Mouse (Mus musculus) frontal cortex, adult 2 months (tissue): ENCODE measurements around the gene Tnnc1. TPM values are rescaled to one million over a fixed set of nuclear protein-coding genes. Genes with fewer than 3 reads are reported as not detected.

Experiments used
- DNase-seq, 2 experiments: peaks; one replicate each; pipeline ENCODE4 v3.0.0; 2022; ENCODE audit warnings: low spot score in 1 of 2; ENCODE audit errors: extremely low spot score in 1 of 2
- polyA plus RNA-seq: library from polyadenylated mRNA; depleted of rRNA; stranded (reverse); fragments of >200 nt; gene quantifications from 2 replicates; pipeline ENCODE4 v1.2.3, GENCODE M21; 2012

The Tnnc1 gene
- polyA plus RNA-seq, 1 experiment, result 51.3 TPM

GRCm38 (mm10) chr14:31183541-31183940 is 24.6 kb upstream of the Tnnc1 start:
- DNase-seq, result no peak

- no peak for DNase-seq
Observed at GRCm38 (mm10) chr14:31184195-31184594, 23.9 kb upstream of the Tnnc1 start.

- DNase-seq, result no peak
Observed at GRCm38 (mm10) chr14:31186656-31187055, 21.5 kb upstream of the Tnnc1 start.

- no peak for DNase-seq
Observed at GRCm38 (mm10) chr14:31188771-31189181, 19.3 kb upstream of the Tnnc1 start.

- no peak for DNase-seq
Observed at GRCm38 (mm10) chr14:31189348-31189747, 18.8 kb upstream of the Tnnc1 start.

DNA sequence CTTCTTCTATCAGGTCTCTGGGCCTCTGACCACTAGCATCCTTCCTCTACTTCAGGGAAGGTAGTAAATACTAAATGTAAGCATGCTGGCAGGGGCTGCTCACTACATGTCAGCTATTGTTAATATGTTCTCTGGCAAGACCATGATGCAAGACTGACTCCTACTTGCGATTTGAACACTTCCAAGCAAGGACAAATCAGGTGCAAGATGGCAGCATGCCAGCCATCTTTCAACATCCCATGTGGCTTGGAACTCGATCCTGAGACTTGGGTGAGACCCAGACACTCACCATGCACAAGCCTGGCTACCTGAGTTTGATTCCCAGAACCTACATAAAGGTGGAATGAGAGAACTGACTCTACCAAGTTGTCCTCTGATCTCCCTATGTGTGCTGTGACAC is 16.2 kb upstream of the Tnnc1 start:
- no peak for DNase-seq

- no peak for DNase-seq
Observed at GRCm38 (mm10) chr14:31193791-31194190, 14.3 kb upstream of the Tnnc1 start.

DNA sequence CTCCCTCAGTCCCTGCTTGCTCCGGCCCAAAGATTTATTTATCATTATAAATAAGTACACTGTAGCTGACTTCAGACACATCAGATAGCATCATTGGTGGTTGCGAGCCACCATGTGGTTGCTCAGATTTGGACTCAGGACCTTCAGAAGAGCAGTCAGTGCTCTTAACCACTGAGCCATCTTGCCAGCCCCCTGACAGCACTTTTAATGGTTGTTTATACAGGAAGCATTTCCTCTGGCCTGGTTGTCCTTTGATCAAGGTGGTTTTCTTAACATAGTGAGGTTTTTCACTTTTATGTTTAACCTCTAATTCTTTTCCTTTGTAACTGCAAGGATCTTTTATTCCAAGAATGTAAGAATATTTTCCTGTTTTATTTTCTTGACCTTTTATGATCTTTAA is 13.7 kb upstream of the Tnnc1 start:
- DNase-seq, result no peak

DNA sequence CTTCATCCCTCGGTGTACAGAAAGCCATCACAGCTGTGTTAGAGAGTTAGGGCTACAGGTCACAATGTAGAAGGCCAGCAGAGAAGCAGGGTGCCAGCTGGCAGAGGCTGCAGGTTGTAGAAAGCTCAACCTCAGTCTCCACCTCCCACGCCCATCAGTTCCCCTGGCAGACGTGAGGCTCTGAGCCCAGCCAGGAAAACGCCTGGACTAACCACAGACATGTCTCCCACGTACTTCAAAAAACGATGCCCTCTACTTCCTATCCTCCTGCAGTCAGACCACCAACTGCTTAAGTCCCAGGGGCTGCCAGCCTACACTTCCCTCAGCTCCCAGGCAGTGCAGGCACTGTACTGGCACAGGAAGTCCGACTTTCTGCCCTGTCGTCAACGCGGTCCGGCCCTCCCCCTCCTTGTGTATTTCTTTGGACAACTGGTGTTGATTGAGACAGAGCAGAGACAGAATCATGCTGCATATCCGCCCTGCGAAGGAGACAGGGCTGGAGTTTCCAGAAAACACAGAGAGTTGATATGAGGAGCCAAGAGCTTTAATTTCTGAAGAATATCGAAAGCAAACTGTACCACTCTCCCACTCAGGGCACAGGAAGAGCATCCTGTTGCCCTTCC is 13.1 kb upstream of the Tnnc1 start:
- DNase-seq, result peak in 1 of 2 experiments; percentile 44

- DNase-seq, result no peak
Observed at GRCm38 (mm10) chr14:31195521-31195920, 12.6 kb upstream of the Tnnc1 start.

DNA sequence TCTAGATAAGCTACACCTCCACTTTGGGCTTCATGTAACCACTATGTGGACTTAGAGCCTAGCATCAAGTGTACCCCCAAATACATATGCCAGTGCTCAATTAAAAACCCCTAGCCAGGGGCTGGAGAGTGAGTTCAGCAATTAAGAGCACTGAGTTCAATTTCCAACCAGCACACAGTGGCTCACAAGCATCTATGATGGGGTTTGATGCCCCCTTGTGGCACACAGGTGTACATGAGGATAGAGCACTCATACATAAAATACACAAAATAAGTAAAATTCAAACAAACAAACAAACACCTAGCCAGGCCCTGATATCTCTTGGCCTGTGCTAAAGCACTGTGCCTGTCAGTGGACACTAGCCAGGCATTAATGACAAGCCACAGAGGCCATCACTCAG is 12.1 kb upstream of the Tnnc1 start:
- no peak for DNase-seq

- peak in 1 of 2 experiments; percentile 77 for DNase-seq
Observed at GRCm38 (mm10) chr14:31197547-31198516, 10.3 kb upstream of the Tnnc1 start.

- no peak for DNase-seq
Observed at GRCm38 (mm10) chr14:31199599-31199998, 8.5 kb upstream of the Tnnc1 start.

GRCm38 (mm10) chr14:31200038-31200437 is 8.1 kb upstream of the Tnnc1 start:
- DNase-seq, result no peak

- no peak for DNase-seq
Observed at GRCm38 (mm10) chr14:31204844-31205243, 3.3 kb upstream of the Tnnc1 start.

DNA sequence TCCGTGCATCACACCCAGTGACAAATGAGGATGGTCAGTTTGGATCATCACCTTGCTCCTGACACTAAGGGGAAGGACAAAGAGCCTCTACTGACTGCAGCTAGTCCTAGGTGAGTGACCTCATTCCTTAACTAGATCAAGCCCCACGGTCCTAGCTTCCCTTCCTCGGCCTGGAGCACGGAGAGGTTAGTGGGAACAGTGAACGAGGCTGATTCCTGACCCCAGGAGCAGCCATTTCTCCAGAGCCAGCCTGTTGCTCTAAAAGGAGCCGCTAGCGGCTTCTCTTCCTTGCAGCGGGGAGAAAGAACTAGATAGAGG is 2.9 kb upstream of the Tnnc1 start:
- DNase-seq, result no peak

DNA sequence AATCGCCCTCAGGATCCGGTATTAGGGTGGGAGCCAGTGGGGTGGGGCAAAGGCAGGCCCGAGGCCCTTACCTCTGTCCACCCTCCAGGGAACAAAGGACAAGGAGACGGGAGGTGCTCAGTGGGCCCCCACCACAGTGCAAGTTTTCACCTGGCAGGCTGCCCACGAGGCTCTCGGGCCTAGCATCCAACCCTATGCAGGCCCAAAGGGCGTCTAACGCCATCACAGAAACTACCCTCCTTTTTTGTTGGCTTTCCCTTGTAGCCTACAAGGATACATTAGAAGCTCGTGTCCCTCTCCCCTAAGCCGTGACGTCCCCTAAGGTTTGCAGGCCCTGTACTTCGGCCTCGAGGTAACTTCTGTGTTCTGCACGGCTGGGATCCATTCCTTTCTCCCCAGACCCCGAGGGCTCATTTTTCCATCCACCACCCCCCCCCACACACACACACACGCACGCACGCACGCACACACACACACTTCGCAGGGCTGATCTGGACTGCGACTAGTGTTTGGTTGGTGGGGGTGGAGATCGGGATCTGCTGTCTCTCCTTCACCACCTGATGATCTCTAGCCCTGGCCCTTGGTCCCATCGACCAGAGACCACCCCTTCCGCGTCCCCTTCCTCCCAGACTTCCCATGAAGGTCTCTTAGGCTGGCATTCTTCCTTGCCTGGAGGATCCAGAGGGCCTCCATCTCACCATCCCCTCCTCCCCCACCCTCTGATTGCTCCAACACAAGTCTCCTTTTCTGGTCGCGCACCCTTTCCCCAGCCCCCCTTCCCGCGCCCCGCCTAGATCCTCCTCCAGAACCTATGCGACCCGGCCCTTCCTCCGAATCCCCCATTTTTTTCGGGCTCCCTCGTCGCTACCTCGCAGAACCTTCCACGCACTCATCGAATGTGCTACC is 2.3 kb upstream of the Tnnc1 start:
- DNase-seq, result peak in 1 of 2 experiments; percentile 36

GRCm38 (mm10) chr14:31206472-31206981 is 1.6 kb upstream of the Tnnc1 start:
- peak; percentile 87 to 95 for DNase-seq

- no peak for DNase-seq
Observed at GRCm38 (mm10) chr14:31207070-31207830, 862 bp upstream of the Tnnc1 start.

DNA sequence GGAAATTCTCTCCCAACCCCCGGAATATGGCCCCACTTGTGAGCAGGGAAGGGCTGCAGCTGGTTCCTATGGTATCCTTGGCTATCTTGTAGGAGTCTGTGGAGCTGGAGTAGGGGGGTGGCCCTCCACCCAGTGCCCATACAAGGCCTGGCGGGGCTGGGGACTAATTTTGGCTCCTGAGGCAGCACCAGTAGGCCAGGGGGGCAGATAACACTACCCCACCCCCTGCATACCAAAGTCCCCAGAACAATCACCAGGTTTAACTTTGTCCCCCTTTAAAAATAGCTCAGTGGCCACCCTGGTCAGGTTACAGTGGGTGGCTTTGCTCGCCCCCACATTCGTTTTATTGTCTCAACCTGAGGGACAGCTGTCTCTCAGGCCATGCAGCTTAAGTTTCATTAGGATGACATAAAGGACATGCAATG is 1.0 kb downstream of the Tnnc1 start:
- DNase-seq, result no peak
